Mouse (Mus musculus): ENCODE results near the gene Heatr5b. TPM values are rescaled to one million over a fixed set of nuclear protein-coding genes. Genes with fewer than 3 reads are reported as not detected.

Gene Heatr5b
- polyA plus RNA-seq (2014; fragmentation: Nextera tagmentation; extraction: Ambion mirVana) = 13.0 and 14.2 TPM in 2 replicates

- WGBS = under 1% methylated on average over 81 of the region's 81 CpGs
- peak; percentile 99 for ATAC-seq (replicated peaks; ENCODE audit: insufficient number of reproducible peaks, low FRiP score, low TSS enrichment, low read depth)
Observed at GRCm38 (mm10) chr17:78834856-78835835, at the start of gene Heatr5b, which contains the start of gene Gpatch11. Gene Heatr5b (minus strand): TSS chr17:78835364. Gene Gpatch11 (plus strand): TSS chr17:78835567.

GRCm38 (mm10) chr17:78883291-78883690, 48.1 kb upstream of the Heatr5b start:
- DNase-seq (ENCODE audit: low spot score) = no peak
- Histone ChIP-seq H3K4me1 (ENCODE audit: control insufficient read depth, insufficient read depth, low read length) (no peaks in the 10 kb centered on the region), H3K9ac (replicated peaks; ENCODE audit: low read length) (no peak overlapping the region), H3K27me3 (ENCODE audit: control insufficient read depth, insufficient read depth, low read length) (no peaks in the 10 kb centered on the region), H3K36me3 (replicated peaks; ENCODE audit: control insufficient read depth, insufficient read depth, low read depth, low read length) (no peaks in the 10 kb centered on the region), H3K9me3 (replicated peaks; ENCODE audit: control insufficient read depth, low read length) (no peaks in the 10 kb centered on the region), H3K4me3 (ENCODE audit: low read depth, low read length) (no peak overlapping the region), H3K27ac (replicated peaks; ENCODE audit: low read depth, low read length) (no peak overlapping the region), H3K4me2 (ENCODE audit: low read depth, low read length) (no peak overlapping the region)
- WGBS = 83% methylated on average over 4 of the region's 4 CpGs
- ATAC-seq (replicated peaks; ENCODE audit: insufficient number of reproducible peaks, low FRiP score, low TSS enrichment, low read depth) = no peak

More at GRCm38 (mm10) chr17:78834856-78835835, at the start of gene Heatr5b, which contains the start of gene Gpatch11:
- DNase-seq (ENCODE audit: low spot score) = peak; percentile 99
- Histone ChIP-seq H3K4me1 (ENCODE audit: control insufficient read depth, insufficient read depth, low read length) (no peaks in the 10 kb centered on the region), H3K27ac (replicated peaks; ENCODE audit: low read depth, low read length) (peak within 1 kb of the TSS; percentile 60), H3K9me3 (replicated peaks; ENCODE audit: control insufficient read depth, low read length) (no peaks in the 10 kb centered on the region), H3K27me3 (ENCODE audit: control insufficient read depth, insufficient read depth, low read length) (no peaks in the 10 kb centered on the region), H3K9ac (replicated peaks; ENCODE audit: low read length) (peak within 1 kb of the TSS; percentile 76), H3K36me3 (replicated peaks; ENCODE audit: control insufficient read depth, insufficient read depth, low read depth, low read length) (peaks cover 2% of the 10 kb centered on the region), H3K4me2 (ENCODE audit: low read depth, low read length) (peak within 1 kb of the TSS; percentile 67), H3K4me3 (ENCODE audit: low read depth, low read length) (peak within 1 kb of the TSS; percentile 81)

DNA sequence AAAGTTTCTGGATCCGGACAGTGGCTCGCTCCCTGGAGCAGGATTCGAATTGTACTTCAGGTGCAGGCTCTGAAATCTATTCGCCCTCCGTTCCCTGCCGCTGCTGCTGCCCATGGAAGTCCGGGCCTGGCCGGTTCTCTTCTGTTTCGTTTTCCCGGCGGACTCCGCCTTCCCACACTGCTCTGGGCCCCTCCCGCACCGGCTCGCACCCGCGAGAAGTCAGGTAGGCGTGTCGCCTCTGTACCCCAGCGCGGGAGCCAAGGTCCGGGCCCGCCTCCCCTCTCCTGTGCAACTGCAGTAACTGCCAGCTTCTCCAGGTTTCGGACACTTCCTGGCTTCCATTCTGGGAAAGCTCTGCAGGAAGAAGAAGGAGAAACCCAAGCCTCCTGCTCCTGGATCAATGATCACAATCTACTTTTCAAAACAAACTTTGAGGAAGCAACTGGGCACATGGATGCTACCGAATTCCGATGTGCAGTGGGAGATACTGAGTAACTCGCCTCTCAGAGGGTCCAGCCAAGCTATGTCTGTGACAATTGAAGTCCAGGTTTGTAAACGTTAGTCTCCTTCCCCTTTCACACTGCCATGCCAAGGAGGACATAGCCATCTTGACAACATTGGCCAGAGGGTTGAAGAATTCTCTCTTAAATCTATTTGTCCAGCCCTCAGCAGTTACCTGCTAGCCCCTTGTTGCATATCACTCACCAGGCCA, 47.4 kb upstream of the Heatr5b start, which contains the start of gene Eif2ak2:
Gene Eif2ak2 (minus strand): TSS at position 173 of the 712 bp plus-strand sequence.
- DNase-seq (ENCODE audit: low spot score) = peak; percentile 86
- peak within 1 kb of the TSS; percentile 79 for H3K9ac ChIP-seq (replicated peaks; ENCODE audit: low read length)

GRCm38 (mm10) chr17:78881878-78882304, 46.7 kb upstream of the Heatr5b start:
- Histone ChIP-seq H3K27me3 (ENCODE audit: control insufficient read depth, insufficient read depth, low read length) (no peaks in the 10 kb centered on the region), H3K9ac (replicated peaks; ENCODE audit: low read length) (peak overlapping the region; percentile 79), H3K4me3 (ENCODE audit: low read depth, low read length) (peak overlapping the region; percentile 44), H3K4me1 (ENCODE audit: control insufficient read depth, insufficient read depth, low read length) (no peaks in the 10 kb centered on the region), H3K9me3 (replicated peaks; ENCODE audit: control insufficient read depth, low read length) (no peaks in the 10 kb centered on the region), H3K36me3 (replicated peaks; ENCODE audit: control insufficient read depth, insufficient read depth, low read depth, low read length) (no peaks in the 10 kb centered on the region), H3K4me2 (ENCODE audit: low read depth, low read length) (peak overlapping the region; percentile 64), H3K27ac (replicated peaks; ENCODE audit: low read depth, low read length) (no peak overlapping the region)
- DNase-seq (ENCODE audit: low spot score) = peak; percentile 13
- peak; percentile 51 for ATAC-seq (replicated peaks; ENCODE audit: insufficient number of reproducible peaks, low FRiP score, low TSS enrichment, low read depth)
- 13% methylated on average over 5 of the region's 7 CpGs for WGBS

More for the DNA sequence above, 47.4 kb upstream of the Heatr5b start, which contains the start of gene Eif2ak2:
- Histone ChIP-seq H3K27me3 (ENCODE audit: control insufficient read depth, insufficient read depth, low read length) (no peaks in the 10 kb centered on the region), H3K27ac (replicated peaks; ENCODE audit: low read depth, low read length) (no peak within 1 kb of the TSS), H3K36me3 (replicated peaks; ENCODE audit: control insufficient read depth, insufficient read depth, low read depth, low read length) (no peaks in the 10 kb centered on the region), H3K4me1 (ENCODE audit: control insufficient read depth, insufficient read depth, low read length) (no peaks in the 10 kb centered on the region), H3K9me3 (replicated peaks; ENCODE audit: control insufficient read depth, low read length) (no peaks in the 10 kb centered on the region), H3K4me3 (ENCODE audit: low read depth, low read length) (peak within 1 kb of the TSS; percentile 44), H3K4me2 (ENCODE audit: low read depth, low read length) (peak within 1 kb of the TSS; percentile 64)
- 3% methylated on average over 28 of the region's 28 CpGs for WGBS
- peak; percentile 96 for ATAC-seq (replicated peaks; ENCODE audit: insufficient number of reproducible peaks, low FRiP score, low TSS enrichment, low read depth)

DNA sequence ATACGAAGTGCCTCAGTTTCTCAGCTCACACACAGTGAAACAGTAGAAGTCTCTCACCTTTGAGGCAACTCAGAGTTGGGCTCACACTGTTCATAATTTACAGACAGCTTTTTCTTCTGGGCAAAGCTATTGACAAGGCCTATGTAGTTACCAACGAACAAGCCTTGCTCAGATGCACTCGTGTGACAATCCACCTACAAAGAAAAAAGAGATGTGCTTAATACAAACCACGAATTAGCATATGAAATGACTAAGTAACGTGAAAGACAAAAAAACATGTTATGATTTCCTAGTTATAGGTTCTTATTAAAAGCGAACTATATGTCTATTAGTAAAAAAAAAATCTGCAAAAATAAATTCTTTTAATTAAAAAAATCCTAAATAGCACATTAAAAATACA, 38.7 kb upstream of the Heatr5b start:
- no peak overlapping the region for H3K4me2 ChIP-seq (ENCODE audit: low read depth, low read length)
- H3K27me3 ChIP-seq (ENCODE audit: control insufficient read depth, insufficient read depth, low read length) = no peaks in the 10 kb centered on the region
- no peak overlapping the region for H3K4me3 ChIP-seq (ENCODE audit: low read depth, low read length)
- no peaks in the 10 kb centered on the region for H3K9me3 ChIP-seq (replicated peaks; ENCODE audit: control insufficient read depth, low read length)
- DNase-seq (ENCODE audit: low spot score) = no peak
- no peak overlapping the region for H3K9ac ChIP-seq (replicated peaks; ENCODE audit: low read length)
- no peak for ATAC-seq (replicated peaks; ENCODE audit: insufficient number of reproducible peaks, low FRiP score, low TSS enrichment, low read depth)
- WGBS = 92% methylated on average over 6 of the region's 6 CpGs
- no peaks in the 10 kb centered on the region for H3K36me3 ChIP-seq (replicated peaks; ENCODE audit: control insufficient read depth, insufficient read depth, low read depth, low read length)
- no peak overlapping the region for H3K27ac ChIP-seq (replicated peaks; ENCODE audit: low read depth, low read length)
- H3K4me1 ChIP-seq (ENCODE audit: control insufficient read depth, insufficient read depth, low read length) = no peaks in the 10 kb centered on the region

DNA sequence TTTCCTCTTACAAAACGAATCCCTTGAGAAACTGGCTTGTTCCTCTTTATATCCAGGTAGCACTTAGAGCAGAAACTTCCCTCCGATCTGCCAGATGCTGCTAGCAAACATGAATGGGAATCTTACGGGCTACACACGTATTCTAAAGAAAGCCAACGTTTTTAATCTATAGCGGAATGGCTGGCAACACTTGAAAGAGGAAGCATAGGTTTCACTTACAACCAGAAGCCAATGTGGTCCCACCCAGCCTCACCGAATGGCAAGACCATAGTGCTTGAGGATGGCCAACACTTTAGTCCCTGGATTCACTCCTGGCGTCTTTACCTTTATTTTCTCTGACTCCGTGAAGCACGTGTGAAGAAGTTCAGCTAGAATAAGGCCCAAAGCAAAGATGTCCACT, 21.1 kb upstream of the Heatr5b start:
- H3K27ac ChIP-seq (replicated peaks; ENCODE audit: low read depth, low read length) = no peak overlapping the region
- DNase-seq (ENCODE audit: low spot score) (no peak), ATAC-seq (replicated peaks; ENCODE audit: insufficient number of reproducible peaks, low FRiP score, low TSS enrichment, low read depth) (no peak)
- no peak overlapping the region for H3K4me2 ChIP-seq (ENCODE audit: low read depth, low read length)
- H3K9me3 ChIP-seq (replicated peaks; ENCODE audit: control insufficient read depth, low read length) = no peaks in the 10 kb centered on the region
- H3K4me3 ChIP-seq (ENCODE audit: low read depth, low read length) = no peak overlapping the region
- WGBS = 88% methylated on average over 10 of the region's 10 CpGs
- H3K36me3 ChIP-seq (replicated peaks; ENCODE audit: control insufficient read depth, insufficient read depth, low read depth, low read length) = no peaks in the 10 kb centered on the region
- no peaks in the 10 kb centered on the region for H3K27me3 ChIP-seq (ENCODE audit: control insufficient read depth, insufficient read depth, low read length)
- H3K4me1 ChIP-seq (ENCODE audit: control insufficient read depth, insufficient read depth, low read length) = no peaks in the 10 kb centered on the region
- no peak overlapping the region for H3K9ac ChIP-seq (replicated peaks; ENCODE audit: low read length)

DNA sequence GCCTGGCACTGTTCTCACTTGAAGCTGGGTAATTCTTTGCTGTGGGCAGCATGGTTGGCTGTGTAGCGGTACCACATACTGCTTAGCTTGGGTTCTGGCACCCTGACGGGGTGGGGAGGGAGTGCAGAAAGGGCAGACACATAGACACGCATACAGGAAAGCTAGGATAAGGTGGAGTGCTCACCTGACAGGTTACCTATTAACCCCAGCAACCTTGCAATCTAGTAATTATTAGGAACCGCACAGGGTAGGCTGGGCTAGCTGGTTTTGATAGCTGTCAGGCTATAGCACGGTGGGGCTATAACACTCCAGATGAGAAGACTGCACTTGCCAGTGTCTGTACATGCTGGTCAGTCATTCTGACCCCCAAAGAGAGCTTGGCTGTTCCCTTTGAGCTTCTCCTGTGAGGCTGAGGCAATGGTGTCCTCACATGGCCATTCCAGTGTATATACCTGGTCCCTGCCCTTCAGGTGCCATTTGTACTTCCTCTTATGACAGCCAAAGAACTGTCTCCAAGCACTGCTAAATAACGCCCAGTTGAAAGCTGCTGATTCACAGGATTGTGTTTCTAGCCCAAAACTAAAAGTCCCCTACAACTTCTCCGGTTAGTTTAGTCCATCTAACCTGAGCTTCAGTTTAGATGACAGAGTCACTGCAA, 7.2 kb upstream of the Heatr5b start:
- DNase-seq (ENCODE audit: low spot score) (no peak), ATAC-seq (replicated peaks; ENCODE audit: insufficient number of reproducible peaks, low FRiP score, low TSS enrichment, low read depth) (no peak)
- Histone ChIP-seq H3K4me2 (ENCODE audit: low read depth, low read length) (no peak overlapping the region), H3K27me3 (ENCODE audit: control insufficient read depth, insufficient read depth, low read length) (no peaks in the 10 kb centered on the region), H3K27ac (replicated peaks; ENCODE audit: low read depth, low read length) (no peak overlapping the region), H3K9ac (replicated peaks; ENCODE audit: low read length) (no peak overlapping the region), H3K9me3 (replicated peaks; ENCODE audit: control insufficient read depth, low read length) (no peaks in the 10 kb centered on the region), H3K36me3 (replicated peaks; ENCODE audit: control insufficient read depth, insufficient read depth, low read depth, low read length) (peaks cover 6% of the 10 kb centered on the region), H3K4me3 (ENCODE audit: low read depth, low read length) (no peak overlapping the region), H3K4me1 (ENCODE audit: control insufficient read depth, insufficient read depth, low read length) (no peaks in the 10 kb centered on the region)
- 93% methylated on average over 7 of the region's 7 CpGs for WGBS
